Mouse (Mus musculus) lung, postnatal 0 days (tissue): ENCODE results near the gene Krt8.

ENCODE experiments used
- CTCF ChIP-seq: IDR thresholded peaks from 2 replicates; pipeline ENCODE4 v1.5.1; 2016; ENCODE audit warnings: antibody characterized with exemption, mild to moderate bottlenecking
- EP300 ChIP-seq: IDR thresholded peaks from 2 replicates; pipeline ENCODE4 v1.6.1; 2016; ENCODE audit warnings: antibody characterized with exemption, mild to moderate bottlenecking, control low read depth

DNA sequence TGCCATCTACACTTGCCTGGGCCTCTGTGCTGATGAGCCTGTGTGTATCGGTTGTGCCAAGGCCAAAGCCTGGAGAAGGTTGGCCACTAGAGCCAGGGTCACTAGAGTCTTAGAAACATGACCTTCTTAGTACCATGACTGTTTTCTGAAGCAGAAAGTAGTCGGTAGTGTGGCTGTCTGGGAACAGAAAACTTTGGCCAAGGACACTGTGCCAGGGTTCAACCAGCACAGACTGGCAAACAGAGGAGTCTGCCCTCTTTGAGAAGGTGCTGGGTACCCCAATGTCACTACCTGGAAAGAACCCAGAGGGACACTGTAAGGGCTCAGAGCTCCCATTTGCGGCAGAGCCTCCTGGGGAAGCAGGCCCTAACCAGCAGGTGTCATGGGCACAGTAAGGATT, 27.6 kb downstream of the Krt8 start:
- TF ChIP-seq EP300 (no peak), CTCF (no peak)
